Mouse (Mus musculus) hindbrain, embryonic 12.5 days (tissue): ENCODE measurements around the gene Cacng6. TPM values are rescaled to one million over a fixed set of nuclear protein-coding genes. Genes with fewer than 3 reads are reported as not detected.

Experiments
- ATAC-seq: fragments of 200-750 bp; cut with Nextera tagmentation; 2 replicates; pipeline ENCODE4 v1.8.0; 2017; ENCODE audit warnings: moderate TSS enrichment; ENCODE audit not compliant: low FRiP score
- H3K27ac ChIP-seq: fragments of 300-500 bp; sonication (generic); 2 replicates; pipeline ENCODE4 v1.5.1; 2016; ENCODE audit warnings: mild to moderate bottlenecking
- H3K27me3 ChIP-seq: fragments of 300-500 bp; sonication (generic); 2 replicates; pipeline ENCODE4 v1.6.1; 2016; ENCODE audit warnings: mild to moderate bottlenecking
- H3K36me3 ChIP-seq: fragments of 300-500 bp; sonication (generic); 2 replicates; pipeline ENCODE4 v1.6.1; 2016; ENCODE audit warnings: mild to moderate bottlenecking
- H3K4me1 ChIP-seq: fragments of 300-500 bp; sonication (generic); 2 replicates; pipeline ENCODE4 v1.6.1; 2016
- H3K4me2 ChIP-seq: fragments of 300-500 bp; sonication (generic); replicated peaks from 2 replicates; pipeline ENCODE4 v1.6.1; 2016; ENCODE audit warnings: mild to moderate bottlenecking
- H3K4me3 ChIP-seq: fragments of 300-500 bp; sonication (generic); 2 replicates; pipeline ENCODE4 v1.5.1; 2016; ENCODE audit warnings: mild to moderate bottlenecking
- H3K9ac ChIP-seq: fragments of 300-500 bp; sonication (generic); 2 replicates; pipeline ENCODE4 v1.6.1; 2016; ENCODE audit warnings: mild to moderate bottlenecking, moderate library complexity
- H3K9me3 ChIP-seq: fragments of 300-500 bp; sonication (generic); replicated peaks from 2 replicates; pipeline ENCODE4 v1.6.1; 2016; ENCODE audit warnings: mild to moderate bottlenecking
- WGBS: fragments of 180-500 bp; shearing (Covaris S2); methylation state at CpG from one replicate; pipeline ENCODE4 v1.1.7; 2016; 5-methylcytosine and 5-hydroxymethylcytosine counted together
- polyA plus RNA-seq: library from polyadenylated mRNA; unstranded; fragments of >200 nt; fragmentation: Nextera tagmentation; extraction: Ambion mirVana; gene quantifications from 2 replicates; pipeline ENCODE4 v1.2.1, GENCODE M21; 2016

The Cacng6 gene
- polyA plus RNA-seq, 1 experiment from 2014 or later, result 0.27 TPM

DNA sequence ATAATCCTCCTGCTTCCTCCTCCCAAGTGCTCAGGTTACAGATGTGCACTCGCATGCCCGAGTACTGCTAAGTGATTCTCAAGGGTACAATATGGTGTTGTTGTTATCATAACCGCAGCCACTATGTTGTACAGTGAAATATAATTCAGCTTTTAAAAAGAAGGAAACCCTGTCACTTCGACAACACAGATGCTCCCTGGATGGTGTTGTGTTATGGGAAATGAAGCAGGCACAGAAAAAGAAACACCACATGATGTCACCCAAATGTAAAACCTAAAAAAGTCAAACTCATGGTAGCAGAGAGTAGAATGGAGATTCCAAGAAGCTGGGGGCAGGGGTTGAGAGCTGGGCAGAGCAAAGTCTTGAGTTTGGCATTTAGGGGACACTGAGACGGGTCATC is 26.7 kb downstream of the Cacng6 start:
- H3K9ac ChIP-seq, result no peak overlapping the region
- no peak for ATAC-seq
- H3K4me3 ChIP-seq, result no peak overlapping the region
- H3K9me3 ChIP-seq, result no peaks in the 10 kb centered on the region
- no peak overlapping the region for H3K4me2 ChIP-seq
- H3K27me3 ChIP-seq, result peaks cover 6% of the 10 kb centered on the region; the same call in 1 of the 2 replicates
- no peak overlapping the region for H3K27ac ChIP-seq
- no peaks in the 10 kb centered on the region for H3K4me1 ChIP-seq
- no peaks in the 10 kb centered on the region for H3K36me3 ChIP-seq
- WGBS, result 73% methylated on average over 5 of the region's 5 CpGs

DNA sequence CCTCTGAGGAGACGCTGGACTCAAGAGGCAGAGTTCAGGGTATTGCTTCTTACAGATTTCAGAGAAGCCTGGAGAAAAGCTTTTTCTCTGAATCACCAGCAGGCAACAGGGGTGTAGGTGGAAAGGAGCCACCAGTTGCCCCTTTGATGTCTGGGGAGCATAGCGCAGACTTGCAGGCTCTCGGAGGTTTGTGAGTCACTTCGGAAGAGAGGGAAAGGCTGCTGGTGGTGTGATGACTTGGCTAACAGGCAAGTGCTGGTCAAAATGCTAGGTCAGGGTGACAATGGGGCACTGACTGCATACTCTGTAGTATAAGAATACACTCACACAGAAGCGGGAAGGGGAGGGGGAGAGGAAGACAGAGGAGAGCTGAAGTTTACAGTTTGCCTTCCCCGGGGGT is 27.2 kb downstream of the Cacng6 start:
- WGBS, result 48% methylated on average over 6 of the region's 6 CpGs
- no peak for ATAC-seq

DNA sequence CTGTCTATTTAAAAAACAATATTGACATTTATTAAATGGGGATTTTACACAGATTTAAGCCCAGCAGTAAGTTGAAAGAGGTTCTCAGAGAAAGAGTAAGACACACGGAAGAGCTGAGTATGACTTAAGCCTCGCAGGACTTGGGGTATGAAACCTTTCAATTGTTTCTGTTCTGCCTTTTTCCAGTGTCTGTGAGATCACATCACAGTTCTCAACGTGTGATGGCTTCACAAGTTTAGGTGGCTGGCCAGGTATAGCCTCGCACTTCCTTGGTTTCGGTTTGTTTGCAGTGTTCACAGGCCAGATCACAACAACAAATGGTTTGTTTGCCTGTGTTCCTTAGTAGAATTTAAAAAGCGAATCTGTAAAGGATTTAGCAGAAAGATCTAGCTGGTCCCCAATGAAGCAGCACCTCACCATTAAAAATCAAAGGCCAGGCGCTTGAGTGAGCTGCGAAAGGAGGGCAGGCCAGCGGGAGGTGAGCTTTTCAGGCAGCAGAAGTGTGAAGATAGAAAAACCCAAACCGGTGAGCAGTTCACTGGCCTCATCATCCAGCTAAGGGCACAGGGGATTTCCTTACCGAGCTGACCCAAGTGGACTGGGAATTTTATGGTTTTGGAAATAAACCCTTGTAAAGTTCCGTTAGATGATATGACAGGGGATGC is 29.0 kb downstream of the Cacng6 start:
- H3K36me3 ChIP-seq, result no peaks in the 10 kb centered on the region
- peaks cover 6% of the 10 kb centered on the region; the same call in 1 of the 2 replicates for H3K27me3 ChIP-seq
- no peak overlapping the region for H3K27ac ChIP-seq
- no peaks in the 10 kb centered on the region for H3K4me1 ChIP-seq
- no peak overlapping the region for H3K9ac ChIP-seq
- 55% methylated on average over 12 of the region's 12 CpGs for WGBS
- ATAC-seq, result no peak
- H3K9me3 ChIP-seq, result no peaks in the 10 kb centered on the region
- no peak overlapping the region for H3K4me2 ChIP-seq
- no peak overlapping the region for H3K4me3 ChIP-seq

More for the DNA sequence above, 27.2 kb downstream of the Cacng6 start:
- peaks cover 6% of the 10 kb centered on the region; the same call in 1 of the 2 replicates for H3K27me3 ChIP-seq
- H3K9ac ChIP-seq, result no peak overlapping the region
- H3K36me3 ChIP-seq, result no peaks in the 10 kb centered on the region
- H3K4me2 ChIP-seq, result no peak overlapping the region
- H3K4me1 ChIP-seq, result no peaks in the 10 kb centered on the region
- H3K27ac ChIP-seq, result no peak overlapping the region
- no peak overlapping the region for H3K4me3 ChIP-seq
- no peaks in the 10 kb centered on the region for H3K9me3 ChIP-seq

DNA sequence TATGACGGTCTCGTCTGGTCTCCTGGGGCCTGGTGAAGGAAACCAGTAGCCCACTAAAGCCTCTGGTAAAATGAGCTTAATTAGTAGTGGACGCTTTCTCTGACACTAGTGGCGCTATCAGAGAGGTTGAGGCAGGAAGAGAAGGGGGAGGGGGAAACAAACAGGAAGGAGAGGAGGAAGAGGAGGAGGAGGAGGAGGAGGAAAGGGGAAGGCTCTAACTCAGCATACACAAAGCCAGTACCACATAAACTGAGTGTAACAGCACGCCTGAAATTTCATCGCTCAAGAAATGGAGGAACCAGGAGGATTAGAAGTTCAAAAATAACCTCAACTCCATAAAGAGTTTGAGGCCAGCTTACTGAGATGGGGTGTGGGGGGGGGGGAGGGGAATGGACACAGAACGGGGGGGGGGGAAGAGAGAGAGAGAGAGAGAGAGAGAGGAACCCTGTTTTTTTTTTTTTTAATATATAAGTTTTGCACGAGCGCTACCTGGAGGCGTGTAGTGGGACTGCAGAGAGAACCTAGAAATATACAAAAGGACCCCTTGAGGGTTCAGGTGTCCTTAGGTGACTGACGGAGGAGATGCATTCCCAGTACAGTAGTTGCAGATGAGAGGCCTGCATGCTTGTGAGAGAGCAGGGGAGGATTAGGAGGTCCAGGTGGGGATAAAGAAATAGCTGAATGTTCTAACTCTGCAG is 29.6 kb downstream of the Cacng6 start:
- no peak for ATAC-seq
- Histone ChIP-seq H3K27me3 (peaks cover 6% of the 10 kb centered on the region; the same call in 1 of the 2 replicates), H3K9me3 (no peaks in the 10 kb centered on the region), H3K4me3 (no peak overlapping the region), H3K36me3 (no peaks in the 10 kb centered on the region), H3K27ac (no peak overlapping the region), H3K9ac (no peak overlapping the region), H3K4me2 (no peak overlapping the region), H3K4me1 (no peaks in the 10 kb centered on the region)
- 60% methylated on average over 10 of the region's 11 CpGs for WGBS

DNA sequence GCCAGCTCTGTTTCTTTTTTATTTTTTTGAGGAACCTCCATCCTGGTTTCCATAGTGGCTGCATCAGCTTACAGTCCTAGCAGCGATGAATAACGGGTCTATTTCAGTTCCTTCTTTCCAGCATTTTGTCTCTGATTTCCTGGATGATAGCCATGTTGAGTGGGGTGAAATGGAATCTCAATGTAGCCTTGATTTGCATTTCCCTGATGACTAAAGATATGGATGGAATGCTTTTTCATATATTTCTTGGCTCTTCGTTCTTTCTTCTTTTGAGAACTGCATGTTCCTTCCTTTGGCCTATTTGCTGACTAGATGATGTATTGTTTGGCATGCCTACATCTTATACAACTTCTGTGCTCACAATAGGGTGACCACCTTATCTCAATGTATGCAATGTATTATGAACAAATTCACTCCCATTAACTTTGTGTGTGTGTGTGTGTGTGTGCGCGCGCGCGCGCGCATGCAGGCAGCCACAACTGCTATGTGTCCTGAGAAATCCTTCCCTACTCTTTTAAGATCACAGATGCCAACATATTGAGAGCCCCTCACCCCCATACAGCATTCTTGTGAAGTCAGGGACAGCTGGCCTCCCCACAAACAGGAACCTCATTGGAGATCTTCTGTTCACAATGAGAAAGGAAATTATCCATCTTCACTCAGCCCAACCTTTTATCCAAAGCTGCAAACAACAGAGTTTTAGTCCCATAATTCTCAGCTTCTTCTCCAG is 33.3 kb downstream of the Cacng6 start:
- ATAC-seq, result no peak
- H3K27me3 ChIP-seq, result no peaks in the 10 kb centered on the region
- H3K36me3 ChIP-seq, result no peaks in the 10 kb centered on the region
- no peak overlapping the region for H3K9ac ChIP-seq
- H3K4me3 ChIP-seq, result no peak overlapping the region
- no peak overlapping the region for H3K4me2 ChIP-seq
- H3K27ac ChIP-seq, result no peak overlapping the region
- no peaks in the 10 kb centered on the region for H3K4me1 ChIP-seq
- no peaks in the 10 kb centered on the region for H3K9me3 ChIP-seq
- 94% methylated on average over 10 of the region's 10 CpGs for WGBS

DNA sequence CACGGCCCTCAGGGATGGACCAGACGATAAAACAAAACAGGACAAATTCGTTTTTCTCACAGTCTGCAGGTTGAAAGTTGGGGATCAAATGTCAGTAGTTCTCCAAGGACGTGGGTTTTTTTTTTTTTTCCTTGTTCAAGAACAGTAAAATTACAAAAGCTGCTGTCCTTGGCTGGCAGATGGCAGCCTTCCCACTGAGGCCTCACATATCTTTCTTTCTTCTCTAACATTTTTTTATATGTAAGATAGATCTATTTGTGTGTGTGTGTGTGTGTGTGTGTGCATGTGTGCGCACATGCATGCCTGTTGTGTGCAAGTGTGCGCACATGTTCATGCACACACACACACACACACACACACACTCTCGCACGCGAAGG is 33.8 kb downstream of the Cacng6 start:
- H3K9ac ChIP-seq, result no peak overlapping the region
- no peak overlapping the region for H3K27ac ChIP-seq
- H3K36me3 ChIP-seq, result no peaks in the 10 kb centered on the region
- H3K4me3 ChIP-seq, result no peak overlapping the region
- no peak for ATAC-seq
- no peak overlapping the region for H3K4me2 ChIP-seq
- no peaks in the 10 kb centered on the region for H3K27me3 ChIP-seq
- H3K4me1 ChIP-seq, result no peaks in the 10 kb centered on the region
- no peaks in the 10 kb centered on the region for H3K9me3 ChIP-seq
- WGBS, result 74% methylated on average over 9 of the region's 9 CpGs

DNA sequence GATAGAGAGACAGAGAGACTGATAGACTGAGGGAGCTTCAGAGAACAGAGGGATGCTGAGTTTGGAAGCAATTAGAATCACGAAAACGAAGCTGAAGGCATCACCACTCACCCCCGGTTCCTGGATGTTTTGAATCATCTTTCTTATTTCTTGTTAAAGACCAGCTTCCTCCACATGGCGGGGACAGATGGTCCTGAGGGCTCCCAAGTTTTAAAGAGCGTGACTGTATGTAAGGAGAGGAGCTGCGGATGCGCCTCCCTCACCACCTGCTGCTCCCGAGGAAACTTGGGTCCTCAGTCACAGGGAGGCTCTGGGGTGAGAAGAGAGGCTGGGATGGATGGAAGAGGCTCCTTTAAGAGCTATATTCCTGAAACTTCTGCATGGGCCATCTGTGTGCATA is 36.3 kb downstream of the Cacng6 start:
- Histone ChIP-seq H3K27me3 (no peaks in the 10 kb centered on the region), H3K4me3 (no peak overlapping the region), H3K36me3 (no peaks in the 10 kb centered on the region), H3K4me1 (no peaks in the 10 kb centered on the region), H3K9ac (no peak overlapping the region), H3K27ac (no peak overlapping the region), H3K9me3 (no peaks in the 10 kb centered on the region), H3K4me2 (no peak overlapping the region)
- 88% methylated on average over 8 of the region's 8 CpGs for WGBS
- no peak for ATAC-seq

DNA sequence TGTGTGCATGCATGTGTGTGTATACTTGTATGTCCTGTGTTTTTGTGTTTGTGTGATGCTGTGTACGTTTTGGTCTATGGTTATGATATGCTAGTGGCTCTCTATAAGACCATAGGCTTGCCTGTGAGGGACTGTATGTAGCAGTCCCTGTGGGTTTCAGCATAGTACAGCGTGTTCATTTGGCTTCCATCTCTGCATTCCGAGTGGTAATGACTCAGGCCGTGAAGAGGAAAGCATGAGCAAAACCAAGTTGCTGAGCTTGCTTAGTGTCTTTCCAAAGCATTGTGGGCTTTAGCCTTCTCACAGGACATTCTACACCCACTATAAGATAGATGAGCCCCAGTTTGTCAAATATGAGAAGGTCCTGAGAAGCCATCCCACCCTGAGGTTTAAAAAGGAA is 39.3 kb downstream of the Cacng6 start:
- Histone ChIP-seq H3K27me3 (no peaks in the 10 kb centered on the region), H3K4me1 (no peaks in the 10 kb centered on the region), H3K9ac (no peak overlapping the region), H3K36me3 (no peaks in the 10 kb centered on the region), H3K27ac (no peak overlapping the region), H3K9me3 (no peaks in the 10 kb centered on the region), H3K4me2 (no peak overlapping the region), H3K4me3 (no peak overlapping the region)
- ATAC-seq, result no peak
- 86% methylated on average over 4 of the region's 4 CpGs for WGBS

DNA sequence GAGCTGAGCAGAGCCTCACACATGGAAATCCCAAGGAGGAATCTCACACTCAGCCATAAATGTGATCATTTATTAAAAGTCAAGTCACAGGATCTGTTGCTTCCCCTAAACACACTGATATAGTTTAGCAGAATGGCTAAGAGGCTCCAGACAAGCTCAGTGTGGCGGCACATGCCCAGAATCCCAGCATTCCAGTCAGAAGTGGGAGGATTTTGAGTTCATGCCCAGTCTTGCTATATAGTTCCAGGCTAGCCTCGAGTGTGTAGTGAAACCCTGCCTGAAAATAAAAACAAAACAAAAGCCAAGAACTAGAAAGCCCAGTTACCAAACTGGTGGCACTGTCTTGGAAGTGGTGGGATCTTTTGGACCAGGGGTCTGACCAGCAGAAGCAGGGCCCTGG is 44.6 kb downstream of the Cacng6 start:
- Histone ChIP-seq H3K9me3 (no peaks in the 10 kb centered on the region), H3K9ac (no peak overlapping the region), H3K27ac (no peak overlapping the region), H3K4me3 (no peak overlapping the region), H3K36me3 (no peaks in the 10 kb centered on the region), H3K27me3 (no peaks in the 10 kb centered on the region), H3K4me1 (no peaks in the 10 kb centered on the region), H3K4me2 (no peak overlapping the region)
- no peak for ATAC-seq
- WGBS, result 73% methylated on average over 2 of the region's 2 CpGs

DNA sequence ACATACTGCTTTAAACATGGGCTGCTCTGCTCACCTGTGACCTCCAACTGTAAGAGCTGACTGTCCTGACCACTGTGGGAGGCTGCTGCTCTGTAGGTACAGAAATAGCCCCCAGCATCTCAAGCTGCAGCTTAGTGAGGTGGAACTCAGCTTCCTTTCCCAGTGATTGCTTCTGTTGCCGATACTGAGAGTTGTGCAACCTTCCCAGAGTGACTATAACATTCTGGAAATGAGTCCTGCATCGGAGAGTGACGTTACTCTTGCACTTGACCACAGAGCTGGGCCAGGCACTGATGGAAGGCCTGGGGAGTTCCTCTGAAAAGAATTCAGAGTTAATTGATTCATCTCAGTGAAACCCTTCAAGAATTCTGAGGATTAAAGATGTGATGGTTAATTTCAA is 48.8 kb downstream of the Cacng6 start:
- Histone ChIP-seq H3K27ac (no peak overlapping the region), H3K9ac (no peak overlapping the region), H3K4me1 (no peaks in the 10 kb centered on the region), H3K27me3 (no peaks in the 10 kb centered on the region), H3K9me3 (no peaks in the 10 kb centered on the region), H3K4me3 (no peak overlapping the region), H3K36me3 (no peaks in the 10 kb centered on the region), H3K4me2 (no peak overlapping the region)
- WGBS, result 75% methylated on average over 3 of the region's 3 CpGs
- no peak for ATAC-seq

DNA sequence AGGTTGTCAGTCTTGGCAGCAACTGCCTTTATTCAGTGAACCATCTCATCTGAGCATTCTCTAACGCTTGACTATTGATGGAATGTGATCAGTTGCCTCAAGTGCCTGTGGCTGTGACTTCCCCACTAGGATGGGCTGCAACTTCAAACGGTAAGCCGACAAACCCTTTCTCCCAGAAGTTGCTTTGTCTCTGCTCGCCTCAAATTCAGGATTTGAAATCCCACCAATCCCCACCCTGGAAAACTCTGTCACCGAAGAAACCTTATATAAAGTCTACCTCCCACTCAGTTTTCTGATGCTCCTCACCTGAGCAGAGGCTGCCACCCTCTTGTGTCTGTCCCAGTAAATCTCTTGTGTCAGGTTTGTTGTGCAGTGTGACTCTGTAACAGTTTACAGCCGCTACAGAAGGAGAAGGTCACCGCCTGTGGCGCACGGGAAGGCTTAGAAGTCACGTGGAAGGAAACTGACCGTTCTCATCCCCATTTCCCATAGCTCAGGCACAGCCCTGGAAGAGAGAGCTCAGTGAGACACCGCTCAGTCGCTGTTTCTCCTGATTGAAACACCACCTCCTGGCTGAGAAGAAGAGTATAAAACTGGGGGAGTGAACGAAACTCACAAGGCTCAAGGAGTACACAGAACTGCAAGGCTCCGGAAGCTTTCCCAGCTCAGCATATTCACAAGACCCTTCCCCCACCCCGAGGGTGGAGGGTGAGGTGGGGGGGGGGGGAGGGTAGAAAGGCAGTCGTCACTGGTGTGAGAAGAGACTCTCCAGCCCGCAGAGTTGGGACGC is 50.5 kb downstream of the Cacng6 start:
- no peak overlapping the region for H3K9ac ChIP-seq
- H3K9me3 ChIP-seq, result no peaks in the 10 kb centered on the region
- H3K4me3 ChIP-seq, result peak overlapping the region; percentile 13
- ATAC-seq, result no peak
- H3K27ac ChIP-seq, result no peak overlapping the region
- peak overlapping the region; percentile 41 for H3K4me2 ChIP-seq
- H3K27me3 ChIP-seq, result no peaks in the 10 kb centered on the region
- H3K36me3 ChIP-seq, result no peaks in the 10 kb centered on the region
- no peaks in the 10 kb centered on the region for H3K4me1 ChIP-seq
- WGBS, result 9% methylated on average over 19 of the region's 19 CpGs

DNA sequence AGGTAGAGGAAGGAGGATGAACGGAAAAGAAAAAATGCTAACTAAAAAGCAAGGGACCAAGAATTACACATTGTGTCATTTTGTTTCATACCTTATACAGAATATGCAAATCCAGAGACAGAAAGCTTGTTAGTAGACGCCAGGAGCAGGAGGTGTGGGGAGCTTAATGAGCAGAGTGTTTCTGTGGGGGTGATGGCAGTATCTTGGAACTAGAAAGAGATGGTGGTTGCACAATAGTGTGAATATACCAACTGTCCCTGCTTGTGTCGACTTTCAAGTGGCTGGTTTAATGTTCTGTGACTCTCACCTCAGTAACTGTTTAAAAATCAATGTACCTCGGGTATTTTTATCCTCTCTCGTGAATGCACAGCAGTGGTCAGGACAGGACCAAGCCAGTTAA is 52.7 kb downstream of the Cacng6 start:
- no peak overlapping the region for H3K4me2 ChIP-seq
- no peaks in the 10 kb centered on the region for H3K36me3 ChIP-seq
- no peaks in the 10 kb centered on the region for H3K27me3 ChIP-seq
- H3K9ac ChIP-seq, result no peak overlapping the region
- WGBS, result 79% methylated on average over 5 of the region's 5 CpGs
- no peak for ATAC-seq
- no peaks in the 10 kb centered on the region for H3K4me1 ChIP-seq
- no peak overlapping the region for H3K27ac ChIP-seq
- H3K4me3 ChIP-seq, result no peak overlapping the region
- H3K9me3 ChIP-seq, result peaks cover 3% of the 10 kb centered on the region; the same call in 1 of the 2 replicates
